Mouse (Mus musculus) heart, adult 2 months (tissue): ENCODE measurements around the gene Ndufs8. TPM values are rescaled to one million over a fixed set of nuclear protein-coding genes. Genes with fewer than 3 reads are reported as not detected.
A peak's percentile ranks its signal among the peaks of the same experiment; 100 is the strongest.

Experiments
- DNase-seq, 2 experiments: peaks; one replicate each; pipeline ENCODE4 v3.0.0; 2021
- H3K27ac ChIP-seq: fragments of 200-600 bp; 2 replicates; pipeline ENCODE4 v1.8.1; 2022
- H3K27me3 ChIP-seq: fragments of 200-500 bp; 2 replicates; pipeline ENCODE4 v1.6.1; 2012; ENCODE audit warnings: mild to moderate bottlenecking, low read length, inconsistent platforms, mixed read lengths; ENCODE audit not compliant: control insufficient read depth, insufficient read depth
- H3K36me3 ChIP-seq: fragments of 200-500 bp; 2 replicates; pipeline ENCODE4 v1.6.1; 2012; ENCODE audit warnings: low read length, inconsistent platforms; ENCODE audit not compliant: control insufficient read depth, insufficient read depth
- H3K4me1 ChIP-seq: fragments of 200-500 bp; 2 replicates; pipeline ENCODE4 v1.6.1; 2011; ENCODE audit warnings: low read length; ENCODE audit not compliant: control insufficient read depth, insufficient read depth
- H3K4me3 ChIP-seq: fragments of 200-600 bp; 2 replicates; pipeline ENCODE4 v1.8.1; 2022
- H3K79me2 ChIP-seq: fragments of 200-500 bp; replicated peaks from 2 replicates; pipeline ENCODE4 v1.6.1; 2012; ENCODE audit warnings: mild to moderate bottlenecking, inconsistent platforms, low read length, moderate library complexity, mixed read lengths; ENCODE audit not compliant: control insufficient read depth, insufficient read depth
- H3K9ac ChIP-seq: fragments of 200-500 bp; 2 replicates; pipeline ENCODE4 v1.6.1; 2012; ENCODE audit warnings: low read depth, mild to moderate bottlenecking, control low read depth, inconsistent platforms, low read length, mixed read lengths
- CTCF ChIP-seq: fragments of 200-600 bp; IDR thresholded peaks from 2 replicates; pipeline ENCODE4 v1.8.1; 2022; ENCODE audit warnings: antibody characterized with exemption, mild to moderate bottlenecking, moderate library complexity
- EP300 ChIP-seq: fragments of 200-500 bp; IDR thresholded peaks from 2 replicates; pipeline ENCODE4 v1.6.1; 2011; ENCODE audit warnings: low read depth, low read length, control low read depth; ENCODE audit not compliant: insufficient read depth
- POLR2A ChIP-seq: fragments of 200-500 bp; IDR thresholded peaks from 2 replicates; pipeline ENCODE4 v1.6.1; 2011; ENCODE audit warnings: mild to moderate bottlenecking, low read depth, low read length, control low read depth; ENCODE audit not compliant: insufficient read depth
- WGBS: fragments of 180-500 bp; shearing (Covaris S2); methylation state at CpG from one replicate; pipeline ENCODE4 v1.1.7; 2018; 5-methylcytosine and 5-hydroxymethylcytosine counted together
- intact Hi-C: fragments of 180-260 bp; cut with DNase I; formaldehyde crosslinking; loops from one replicate; pipeline ENCODE4 v1.15.1; 2025
- polyA plus RNA-seq: library from polyadenylated mRNA; depleted of rRNA; stranded (reverse); fragments of >200 nt; gene quantifications from 2 replicates; pipeline ENCODE4 v1.2.3, GENCODE M21; 2012; rRNA removed
- total RNA-seq, 2 experiments: library from RNA; stranded (reverse); gene quantifications; 2 replicates each; pipeline ENCODE4 v1.2.3; 2021

Ndufs8 gene
- total and polyA plus RNA-seq, 3 experiments = 438 to 761 (median 511) TPM

DNA sequence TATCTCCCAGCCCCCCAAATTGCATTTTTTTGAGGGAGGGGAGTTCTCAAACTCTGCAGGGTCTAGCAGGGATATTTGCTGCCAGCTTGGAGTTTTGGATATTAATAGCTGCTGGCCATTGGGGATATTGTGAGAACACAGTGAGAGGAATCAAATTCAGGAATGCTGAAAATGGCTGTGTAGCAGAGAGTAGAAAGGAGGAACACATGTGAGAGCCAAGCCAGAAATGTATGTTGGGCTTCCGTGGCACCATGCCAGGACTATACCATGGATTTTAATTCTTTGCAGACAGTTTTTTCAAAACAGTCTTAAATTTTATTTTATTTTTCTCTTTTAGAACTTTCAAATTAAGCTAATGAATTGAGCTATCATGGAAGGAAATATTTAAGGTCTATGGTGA lies 44.3 kb downstream of the Ndufs8 start:
- 65% methylated on average over 1 of the region's 1 CpGs for WGBS
- no peak overlapping the region for H3K27ac ChIP-seq
- no peak overlapping the region for H3K4me3 ChIP-seq
- no peaks in the 10 kb centered on the region for H3K4me1 ChIP-seq
- intact Hi-C loops = no loop called here
- H3K9ac ChIP-seq = no peak overlapping the region
- no peaks in the 10 kb centered on the region for H3K36me3 ChIP-seq
- H3K27me3 ChIP-seq = no peaks in the 10 kb centered on the region
- no peak for TF ChIP-seq CTCF
- DNase-seq = no peak
- H3K79me2 ChIP-seq = no peaks in the 10 kb centered on the region

GRCm38 (mm10) chr19:3864960-3865359 lies 47.6 kb downstream of the Ndufs8 start:
- Histone ChIP-seq H3K79me2 (no peaks in the 10 kb centered on the region), H3K27me3 (no peaks in the 10 kb centered on the region), H3K4me1 (peaks cover 2% of the 10 kb centered on the region), H3K36me3 (no peaks in the 10 kb centered on the region), H3K9ac (no peak overlapping the region), H3K27ac (no peak overlapping the region), H3K4me3 (no peak overlapping the region)
- TF ChIP-seq CTCF (peak; percentile 64), POLR2A (no peak), EP300 (no peak)
- DNase-seq = no peak
- intact Hi-C loops = no loop called here
- WGBS = 79% methylated on average over 2 of the region's 2 CpGs

DNA sequence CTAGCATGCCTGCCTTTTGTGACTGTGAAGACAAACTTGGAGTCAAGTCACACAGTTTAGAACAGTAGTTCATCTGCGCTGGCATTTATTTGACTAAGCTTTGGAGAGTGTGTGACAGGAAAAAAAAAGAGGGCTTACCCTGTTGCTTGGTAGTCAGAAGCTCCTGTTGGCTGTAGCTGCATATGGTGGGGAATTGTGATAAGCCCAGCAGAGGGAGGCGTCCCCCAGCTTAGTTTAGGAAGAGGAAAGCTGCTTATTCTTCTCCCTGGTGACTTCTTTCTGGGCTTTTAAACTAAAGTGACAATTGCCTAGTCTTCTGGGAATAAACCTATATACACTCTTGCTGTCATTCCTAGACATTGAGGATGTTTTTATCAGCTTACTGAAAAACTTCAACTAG lies 49.9 kb downstream of the Ndufs8 start:
- peaks cover 2% of the 10 kb centered on the region for H3K4me1 ChIP-seq
- no peak for DNase-seq
- no peaks in the 10 kb centered on the region for H3K27me3 ChIP-seq
- H3K9ac ChIP-seq = no peak overlapping the region
- H3K4me3 ChIP-seq = no peak overlapping the region
- TF ChIP-seq EP300 (no peak), POLR2A (no peak), CTCF (no peak)
- 0 out of 2 replicates have a peak, but pooled peaks cover 3% of the 10 kb centered on the region for H3K79me2 ChIP-seq
- intact Hi-C loops = no loop called here
- WGBS = 73% methylated on average over 2 of the region's 2 CpGs
- H3K27ac ChIP-seq = no peak overlapping the region
- H3K36me3 ChIP-seq = no peaks in the 10 kb centered on the region

Other genes with a start within 250 kb of the Ndufs8 start
- 10 to 100 TPM; 52.2 to 56.5 TPM for gene Lrp5, start 226.2 kb downstream of the Ndufs8 start, total RNA-seq
- 35.0 and 36.3 TPM in 2 replicates for gene Lrp5, start 226.2 kb downstream of the Ndufs8 start, polyA plus RNA-seq
- gene 1810055G02Rik, start 204.5 kb downstream of the Ndufs8 start, total RNA-seq = 1 to 10 TPM; 8.1 to 8.3 TPM
- 17.9 and 23.3 TPM in 2 replicates for gene 1810055G02Rik, start 204.5 kb downstream of the Ndufs8 start, polyA plus RNA-seq
- gene Kmt5b, start 145.4 kb downstream of the Ndufs8 start, total RNA-seq = 10 to 100 TPM; 27.9 to 30.6 TPM
- 9.3 and 13.7 TPM in 2 replicates for gene Kmt5b, start 145.4 kb downstream of the Ndufs8 start, polyA plus RNA-seq
- gene Chka, start 61.0 kb downstream of the Ndufs8 start, total RNA-seq = 10 to 100 TPM; 10.7 to 12.5 TPM
- gene Chka, start 61.0 kb downstream of the Ndufs8 start, polyA plus RNA-seq = 9.5 and 14.1 TPM in 2 replicates
- gene Tcirg1, start 5.6 kb downstream of the Ndufs8 start, total RNA-seq = 10 to 100 TPM in 1 of 2 experiments, 1 to 10 TPM in 1; 7.4 to 12.4 TPM
- gene Tcirg1, start 5.6 kb downstream of the Ndufs8 start, polyA plus RNA-seq = 47.7 and 50.5 TPM in 2 replicates
- gene Aldh3b1, start 17.0 kb upstream of the Ndufs8 start, total RNA-seq = 1 to 10 TPM; 1.6 to 1.7 TPM
- 3.1 and 4.8 TPM in 2 replicates for gene Aldh3b1, start 17.0 kb upstream of the Ndufs8 start, polyA plus RNA-seq
- gene Unc93b1, start 22.4 kb upstream of the Ndufs8 start, total RNA-seq = 10 to 100 TPM; 17.5 to 18.3 TPM
- gene Unc93b1, start 22.4 kb upstream of the Ndufs8 start, polyA plus RNA-seq = 38.1 and 45.5 TPM in 2 replicates
- under 1 TPM; 0.39 to 0.61 TPM for gene Aldh3b3, start 45.9 kb upstream of the Ndufs8 start, total RNA-seq
- 2.8 and 5.4 TPM in 2 replicates for gene Aldh3b3, start 45.9 kb upstream of the Ndufs8 start, polyA plus RNA-seq
- under 1 TPM; 0.18 to 0.26 TPM for gene Aldh3b2, start 59.6 kb upstream of the Ndufs8 start, total RNA-seq
- 0.91 and 1.6 TPM in 2 replicates for gene Aldh3b2, start 59.6 kb upstream of the Ndufs8 start, polyA plus RNA-seq
- 10 to 100 TPM; 21.5 to 28.0 TPM for gene Acy3, start 73.8 kb upstream of the Ndufs8 start, total RNA-seq
- 68.7 and 89.9 TPM in 2 replicates for gene Acy3, start 73.8 kb upstream of the Ndufs8 start, polyA plus RNA-seq
- gene Tbx10, start 80.0 kb upstream of the Ndufs8 start, total RNA-seq = not detected
- 0.14 TPM in 1 of 2 replicates, not detected in the other for gene Tbx10, start 80.0 kb upstream of the Ndufs8 start, polyA plus RNA-seq
- gene Nudt8, start 87.8 kb upstream of the Ndufs8 start, total RNA-seq = 100 to 1,000 TPM; 136 to 149 TPM
- 46.4 and 61.9 TPM in 2 replicates for gene Nudt8, start 87.8 kb upstream of the Ndufs8 start, polyA plus RNA-seq
- 1 to 10 TPM; 1.0 to 1.7 TPM for gene Gm49405, start 87.9 kb upstream of the Ndufs8 start, total RNA-seq
- gene Gm49405, start 87.9 kb upstream of the Ndufs8 start, polyA plus RNA-seq = 11.0 TPM in 2 replicates
- 100 to 1,000 TPM; 193 to 236 TPM for gene Doc2g, start 90.5 kb upstream of the Ndufs8 start, total RNA-seq
- gene Doc2g, start 90.5 kb upstream of the Ndufs8 start, polyA plus RNA-seq = 432 and 597 TPM in 2 replicates
- gene Ndufv1, start 100.0 kb upstream of the Ndufs8 start, total RNA-seq = 1,000 to 10,000 TPM; 1,031 to 1,231 TPM
- 1,078 and 1,145 TPM in 2 replicates for gene Ndufv1, start 100.0 kb upstream of the Ndufs8 start, polyA plus RNA-seq
- 100 to 1,000 TPM; 356 to 371 TPM for gene Gstp1, start 125.2 kb upstream of the Ndufs8 start, total RNA-seq
- 480 and 490 TPM in 2 replicates for gene Gstp1, start 125.2 kb upstream of the Ndufs8 start, polyA plus RNA-seq
- 100 to 1,000 TPM; 121 to 137 TPM for gene Gstp2, start 133.2 kb upstream of the Ndufs8 start, total RNA-seq
- gene Gstp2, start 133.2 kb upstream of the Ndufs8 start, polyA plus RNA-seq = 38.3 and 58.2 TPM in 2 replicates
- gene Gstp3, start 146.8 kb upstream of the Ndufs8 start, total RNA-seq = not detected
- gene Gstp3, start 146.8 kb upstream of the Ndufs8 start, polyA plus RNA-seq = 1.1 TPM in 1 of 2 replicates, not detected in the other
- not detected for gene Cabp2, start 168.8 kb upstream of the Ndufs8 start, total RNA-seq
- gene Cabp2, start 168.8 kb upstream of the Ndufs8 start, polyA plus RNA-seq = not detected in 2 replicates
- gene Cdk2ap2, start 184.4 kb upstream of the Ndufs8 start, total RNA-seq = 10 to 100 TPM; 39.9 to 43.2 TPM
- 81.3 and 85.3 TPM in 2 replicates for gene Cdk2ap2, start 184.4 kb upstream of the Ndufs8 start, polyA plus RNA-seq
- gene Pitpnm1, start 187.2 kb upstream of the Ndufs8 start, total RNA-seq = 10 to 100 TPM; 18.1 to 19.9 TPM
- gene Pitpnm1, start 187.2 kb upstream of the Ndufs8 start, polyA plus RNA-seq = 43.6 and 49.9 TPM in 2 replicates
- gene Aip, start 213.1 kb upstream of the Ndufs8 start, total RNA-seq = 10 to 100 TPM; 55.1 to 60.6 TPM
- 69.4 and 82.1 TPM in 2 replicates for gene Aip, start 213.1 kb upstream of the Ndufs8 start, polyA plus RNA-seq
- under 1 TPM in 1 of 2 experiments, not detected in 1; 0.05 TPM for gene Gpr152, start 227.0 kb upstream of the Ndufs8 start, total RNA-seq
- gene Gpr152, start 227.0 kb upstream of the Ndufs8 start, polyA plus RNA-seq = 0.12 TPM in 2 replicates
- gene Cabp4, start 231.3 kb upstream of the Ndufs8 start, total RNA-seq = not detected
- 0.21 TPM in 1 of 2 replicates, not detected in the other for gene Cabp4, start 231.3 kb upstream of the Ndufs8 start, polyA plus RNA-seq
- gene Coro1b, start 235.8 kb upstream of the Ndufs8 start, total RNA-seq = 10 to 100 TPM; 43.9 to 45.1 TPM
- gene Coro1b, start 235.8 kb upstream of the Ndufs8 start, polyA plus RNA-seq = 83.3 and 95.0 TPM in 2 replicates
- gene Ptprcap, start 240.8 kb upstream of the Ndufs8 start, total RNA-seq = 1 to 10 TPM; 1.1 to 1.7 TPM
- 2.2 and 6.4 TPM in 2 replicates for gene Ptprcap, start 240.8 kb upstream of the Ndufs8 start, polyA plus RNA-seq